In the genomic region with DNA sequence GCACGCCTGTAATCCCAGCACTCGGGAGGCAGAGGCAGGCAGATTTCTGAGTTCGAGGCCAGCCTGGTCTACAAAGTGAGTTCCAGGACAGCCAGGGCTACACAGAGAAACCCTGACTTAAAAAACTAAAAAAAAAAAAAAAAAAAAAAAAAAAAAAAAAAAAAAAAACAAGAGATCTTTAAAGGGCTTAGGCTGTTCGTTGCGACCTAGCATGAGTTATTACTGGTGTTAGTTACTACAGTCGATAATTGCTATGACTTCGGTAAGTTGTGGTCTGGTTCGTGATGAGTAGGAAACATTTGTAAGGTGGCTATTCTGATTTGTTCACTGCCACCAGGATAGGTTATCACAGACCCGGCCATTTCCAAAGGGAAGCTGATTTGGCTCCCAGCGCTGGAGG, we compare ENCODE assay signal across 10 mouse cellular contexts. TPM values are rescaled to one million over a fixed set of nuclear protein-coding genes. Genes with fewer than 3 reads are reported as not detected.
"Had no signal": no experiment of that assay in that cellular context is flagged by ENCODE, and none has a peak within 500 bp of the region (broad histone marks: within the 10 kb centered on the region; RNA-seq: fewer than 3 reads in every experiment).

No protein-coding gene starts in this region.

RNA-seq across cellular contexts. Expression of a gene that starts 41.9 kb away (rescaled TPM):
- total RNA-seq: megakaryocyte-erythroid progenitor cell, adult 5-6 weeks had no signal
- polyA plus RNA-seq: lung, embryonic 16.5 days; midbrain, embryonic 10.5 days; midbrain, embryonic 12.5 days; midbrain, embryonic 14.5 days; midbrain, embryonic 16.5 days; myocyte; neural tube, embryonic 11.5 days; neural tube, embryonic 13.5 days; spleen, adult 2 months had no signal

RNA-seq across cellular contexts. Expression of a gene that starts 47.2 kb away (rescaled TPM):
- total RNA-seq: megakaryocyte-erythroid progenitor cell, adult 5-6 weeks had no signal
